Mouse (Mus musculus): Measurements from ENCODE around the gene Scp2.
A peak's percentile ranks its signal among the peaks of the same experiment; 100 is the strongest.
"Not testable (repeated sequence)": the region's sequence is repeated elsewhere in the genome, so short reads cannot be mapped to it uniquely, and the experiment has no call there.

Scp2 gene

GRCm38 (mm10) chr4:108144880-108145279, at the start of gene Scp2:
Scp2 (minus strand) TSS chr4:108144998.
- no peak for DNase-seq (ENCODE audit: low spot score in 2 of 2)

GRCm38 (mm10) chr4:108192821-108193323, 48.1 kb upstream of the Scp2 start:
- no peak for DNase-seq (ENCODE audit: low spot score in 2 of 2)

- no peak for DNase-seq (ENCODE audit: low spot score in 2 of 2)
Measured at GRCm38 (mm10) chr4:108182278-108182677, 37.5 kb upstream of the Scp2 start.

- no peak for DNase-seq (ENCODE audit: low spot score in 2 of 2)
Measured at GRCm38 (mm10) chr4:108168056-108168455, 23.3 kb upstream of the Scp2 start.

- no peak for DNase-seq (ENCODE audit: low spot score in 2 of 2)
Measured at GRCm38 (mm10) chr4:108166874-108167273, 22.1 kb upstream of the Scp2 start.

GRCm38 (mm10) chr4:108165152-108165895, 20.5 kb upstream of the Scp2 start, which contains the start of gene Echdc2:
Echdc2 (plus strand) TSS chr4:108165437.
- DNase-seq (ENCODE audit: low spot score in 2 of 2): peak; percentile 9 to 49

GRCm38 (mm10) chr4:108163291-108163690, 18.5 kb upstream of the Scp2 start:
- DNase-seq (ENCODE audit: low spot score in 2 of 2): no peak

- no peak for DNase-seq (ENCODE audit: low spot score in 2 of 2)
Measured at GRCm38 (mm10) chr4:108161936-108162335, 17.1 kb upstream of the Scp2 start.

- DNase-seq (ENCODE audit: low spot score in 2 of 2): not testable (repeated sequence)
Measured at GRCm38 (mm10) chr4:108155141-108155540, 10.3 kb upstream of the Scp2 start.

GRCm38 (mm10) chr4:108145554-108145953, 756 bp upstream of the Scp2 start:
- not testable (repeated sequence) for DNase-seq (ENCODE audit: low spot score in 2 of 2)

- DNase-seq (ENCODE audit: low spot score in 2 of 2): no peak
Measured at GRCm38 (mm10) chr4:108143778-108144177, 1.0 kb downstream of the Scp2 start.

GRCm38 (mm10) chr4:108143178-108143577, 1.6 kb downstream of the Scp2 start:
- DNase-seq (ENCODE audit: low spot score in 2 of 2): not testable (repeated sequence)

- DNase-seq (ENCODE audit: low spot score in 2 of 2): no peak
Measured at GRCm38 (mm10) chr4:108136938-108137337, 7.9 kb downstream of the Scp2 start.

GRCm38 (mm10) chr4:108130452-108130851, 14.3 kb downstream of the Scp2 start:
- no peak for DNase-seq (ENCODE audit: low spot score in 2 of 2)

- no peak for DNase-seq (ENCODE audit: low spot score in 2 of 2)
Measured at GRCm38 (mm10) chr4:108128339-108128738, 16.5 kb downstream of the Scp2 start.

- DNase-seq (ENCODE audit: low spot score in 2 of 2): no peak
Measured at GRCm38 (mm10) chr4:108127516-108127915, 17.3 kb downstream of the Scp2 start.

GRCm38 (mm10) chr4:108126260-108126659, 18.5 kb downstream of the Scp2 start:
- DNase-seq (ENCODE audit: low spot score in 2 of 2): no peak

- DNase-seq (ENCODE audit: low spot score in 2 of 2): no peak
Measured at GRCm38 (mm10) chr4:108124104-108124503, 20.7 kb downstream of the Scp2 start.

- peak; percentile 77 to 89 for DNase-seq (ENCODE audit: low spot score in 2 of 2)
Measured at GRCm38 (mm10) chr4:108117924-108118876, 26.6 kb downstream of the Scp2 start.

GRCm38 (mm10) chr4:108117488-108117887, 27.3 kb downstream of the Scp2 start:
- DNase-seq (ENCODE audit: low spot score in 2 of 2): peak in 1 of 2 experiments; percentile 6

- no peak for DNase-seq (ENCODE audit: low spot score in 2 of 2)
Measured at GRCm38 (mm10) chr4:108116466-108116865, 28.3 kb downstream of the Scp2 start.

GRCm38 (mm10) chr4:108110706-108111105, 34.1 kb downstream of the Scp2 start:
- no peak for DNase-seq (ENCODE audit: low spot score in 2 of 2)
